Mouse (Mus musculus): Measurements from ENCODE around the gene Trim52.

GRCm38 (mm10) chr14:106088480-106089037, 17.4 kb upstream of the Trim52 start:
- TF ChIP-seq CTCF (IDR thresholded peaks at IDR 0.05; ENCODE audit: low read depth) (no peak), EP300 (IDR thresholded peaks at IDR 0.05; ENCODE audit: low read depth) (no peak)
